10 mouse cellular contexts compared by ENCODE assay signal in the genomic region with DNA sequence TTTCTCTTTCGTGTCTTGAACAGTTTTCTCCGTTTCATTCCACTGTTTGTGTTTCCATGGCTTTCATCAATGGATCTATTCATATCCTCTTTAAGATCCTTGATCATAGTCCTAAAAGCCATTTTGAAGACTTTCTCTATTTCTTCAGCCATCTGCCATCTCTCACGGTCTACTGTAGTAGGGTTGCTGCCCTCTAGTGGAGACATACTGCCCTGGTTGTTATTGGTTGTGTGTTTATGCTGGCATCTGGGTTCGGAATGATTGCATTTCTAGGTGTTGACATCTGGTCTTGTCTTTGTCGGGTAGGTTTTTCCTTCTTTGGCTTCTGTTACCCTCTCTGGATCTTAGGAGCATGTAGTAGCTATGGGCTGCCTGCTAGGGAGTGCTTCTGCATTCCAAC. TPM values are rescaled to one million over a fixed set of nuclear protein-coding genes. Genes with fewer than 3 reads are reported as not detected.
DNase-seq lines count a peak whose midpoint lies in the region; ATAC-seq lines count a peak whose summit lies in the region.
"Had no signal": no experiment of that assay in that cellular context is flagged by ENCODE, and none has a peak within 500 bp of the region (broad histone marks: within the 10 kb centered on the region; RNA-seq: fewer than 3 reads in every experiment).

No protein-coding gene starts in this region.

- H3K27ac ChIP-seq in kidney, embryonic 14.5 days (ENCODE audit: low read depth, low read length), result no peak overlapping the region
- H3K27ac ChIP-seq in forebrain, embryonic 13.5 days, result no peak overlapping the region
- H3K27ac ChIP-seq: embryonic facial prominence, embryonic 12.5 days; limb, embryonic 12.5 days had no signal

- DNase-seq in kidney, adult 18-20 months, result peak; percentile 45
- peak; percentile 71 for DNase-seq in ES-CJ7 (ENCODE audit: low read depth, low spot score)
- DNase-seq in adrenal gland, postnatal 25 days, result peak; percentile 20
- DNase-seq in frontal cortex, postnatal 36 days (ENCODE audit: low spot score in 2 of 2), result peak; percentile 5 to 43
- DNase-seq in left cerebral cortex, postnatal 14 days (ENCODE audit: low spot score in 2 of 2), result peak; percentile 60 to 69
- DNase-seq in right cerebral cortex, postnatal 4 days, result peak; percentile 19

- no peak overlapping the region for H3K4me2 ChIP-seq in kidney, embryonic 14.5 days (replicated peaks; ENCODE audit: low read depth, low read length)
- no peak overlapping the region for H3K4me2 ChIP-seq in forebrain, embryonic 13.5 days
- H3K4me2 ChIP-seq: embryonic facial prominence, embryonic 12.5 days; limb, embryonic 12.5 days had no signal

- no peak overlapping the region for H3K4me3 ChIP-seq in kidney, embryonic 14.5 days (ENCODE audit: low read length)
- no peak overlapping the region for H3K4me3 ChIP-seq in forebrain, embryonic 13.5 days
- H3K4me3 ChIP-seq: embryonic facial prominence, embryonic 12.5 days; limb, embryonic 12.5 days had no signal

- no peak for ATAC-seq in kidney, embryonic 14.5 days (ENCODE audit: low FRiP score, low TSS enrichment)
- no peak for ATAC-seq in forebrain, embryonic 13.5 days

- H3K4me1 ChIP-seq in kidney, embryonic 14.5 days (ENCODE audit: control insufficient read depth, insufficient read depth, low read length), result no peaks in the 10 kb centered on the region
- no peaks in the 10 kb centered on the region for H3K4me1 ChIP-seq in forebrain, embryonic 13.5 days
- H3K4me1 ChIP-seq: embryonic facial prominence, embryonic 12.5 days; limb, embryonic 12.5 days had no signal

- no peak overlapping the region for H3K9ac ChIP-seq in kidney, embryonic 14.5 days (ENCODE audit: low read depth, low read length)
- H3K9ac ChIP-seq in forebrain, embryonic 13.5 days, result no peak overlapping the region
- H3K9ac ChIP-seq: embryonic facial prominence, embryonic 12.5 days; limb, embryonic 12.5 days had no signal

- intact Hi-C loops in left cerebral cortex, postnatal 14 days (cut with DNase I), result no loop called here

- H3K9me3 ChIP-seq in kidney, embryonic 14.5 days (ENCODE audit: control insufficient read depth, low read length), result peaks cover 4% of the 10 kb centered on the region; the same call in 1 of the 2 replicates
- H3K9me3 ChIP-seq in forebrain, embryonic 13.5 days (replicated peaks), result no peaks in the 10 kb centered on the region
- H3K9me3 ChIP-seq: embryonic facial prominence, embryonic 12.5 days had no signal

- H3K36me3 ChIP-seq in kidney, embryonic 14.5 days (ENCODE audit: control insufficient read depth, insufficient read depth, low read length), result no peaks in the 10 kb centered on the region
- H3K36me3 ChIP-seq in forebrain, embryonic 13.5 days (ENCODE audit: poor library complexity, severe bottlenecking), result no peaks in the 10 kb centered on the region
- H3K36me3 ChIP-seq: embryonic facial prominence, embryonic 12.5 days; limb, embryonic 12.5 days had no signal

- no peaks in the 10 kb centered on the region for H3K27me3 ChIP-seq in kidney, embryonic 14.5 days (ENCODE audit: control insufficient read depth, insufficient read depth, low read length)
- H3K27me3 ChIP-seq in forebrain, embryonic 13.5 days, result 0 out of 2 replicates have a peak, but pooled peaks cover 4% of the 10 kb centered on the region
- H3K27me3 ChIP-seq: embryonic facial prominence, embryonic 12.5 days; limb, embryonic 12.5 days had no signal

- 62% methylated on average over 5 of the region's 5 CpGs for WGBS in kidney, embryonic 14.5 days
- 39% methylated on average over 5 of the region's 5 CpGs for WGBS in forebrain, embryonic 13.5 days

RNA-seq across cellular contexts. Expression of gene Ccdc180, which starts 11.2 kb away (rescaled TPM):
- polyA plus RNA-seq in kidney, embryonic 14.5 days (2014; fragmentation: Nextera tagmentation; extraction: Ambion mirVana), result 0.16 and 0.80 TPM in 2 replicates
- 0.18 and 0.38 TPM in 2 replicates for total RNA-seq in adrenal gland, postnatal 25 days (2021)
- under 1 TPM in 1 of 2 experiments, not detected in 1; 0.13 TPM for total RNA-seq in left cerebral cortex, postnatal 14 days (2021)
- 0.25 and 0.52 TPM in 2 replicates for polyA plus RNA-seq in forebrain, embryonic 13.5 days (2015; fragmentation: Nextera tagmentation; extraction: Ambion mirVana)
- polyA plus RNA-seq: embryonic facial prominence, embryonic 12.5 days; limb, embryonic 12.5 days had no signal

RNA-seq across cellular contexts. Expression of gene Stra6l, which starts 30.5 kb away (rescaled TPM):
- 0.29 and 0.61 TPM in 2 replicates for polyA plus RNA-seq in kidney, embryonic 14.5 days (2014; fragmentation: Nextera tagmentation; extraction: Ambion mirVana)
- total RNA-seq in adrenal gland, postnatal 25 days (2021), result 0.24 and 1.0 TPM in 2 replicates
- total RNA-seq in left cerebral cortex, postnatal 14 days (2021), result not detected
- polyA plus RNA-seq in forebrain, embryonic 13.5 days (2015; fragmentation: Nextera tagmentation; extraction: Ambion mirVana), result 1.1 and 1.5 TPM in 2 replicates

RNA-seq across cellular contexts. Expression of gene Igfbpl1, which starts 52.2 kb away (rescaled TPM):
- 0.14 TPM in 2 replicates for polyA plus RNA-seq in kidney, embryonic 14.5 days (2014; fragmentation: Nextera tagmentation; extraction: Ambion mirVana)
- not detected in 2 replicates for total RNA-seq in adrenal gland, postnatal 25 days (2021)
- total RNA-seq in left cerebral cortex, postnatal 14 days (2021), result 1 to 10 TPM in 1 of 2 experiments, under 1 TPM in 1; 0.92 to 3.3 TPM
- polyA plus RNA-seq in forebrain, embryonic 13.5 days (2015; fragmentation: Nextera tagmentation; extraction: Ambion mirVana), result 78.5 and 86.8 TPM in 2 replicates

Comparison
In these comparisons a context has a peak if more than half of its experiments do, and no peak if none do; other contexts are left out.
1. DNase-seq: peak in every context shown above with its lines; median percentile 71 in ES-CJ7; 64 in left cerebral cortex, postnatal 14 days; 45 in kidney, adult 18-20 months; 24 in frontal cortex, postnatal 36 days; 20 in adrenal gland, postnatal 25 days; 19 in right cerebral cortex, postnatal 4 days.